Mouse (Mus musculus): ENCODE results near the gene Npr1. TPM values are rescaled to one million over a fixed set of nuclear protein-coding genes. Genes with fewer than 3 reads are reported as not detected.
A peak's percentile ranks its signal among the peaks of the same experiment; 100 is the strongest.

Gene Npr1
- polyA plus RNA-seq, 1 experiment: 25.3 TPM

DNA sequence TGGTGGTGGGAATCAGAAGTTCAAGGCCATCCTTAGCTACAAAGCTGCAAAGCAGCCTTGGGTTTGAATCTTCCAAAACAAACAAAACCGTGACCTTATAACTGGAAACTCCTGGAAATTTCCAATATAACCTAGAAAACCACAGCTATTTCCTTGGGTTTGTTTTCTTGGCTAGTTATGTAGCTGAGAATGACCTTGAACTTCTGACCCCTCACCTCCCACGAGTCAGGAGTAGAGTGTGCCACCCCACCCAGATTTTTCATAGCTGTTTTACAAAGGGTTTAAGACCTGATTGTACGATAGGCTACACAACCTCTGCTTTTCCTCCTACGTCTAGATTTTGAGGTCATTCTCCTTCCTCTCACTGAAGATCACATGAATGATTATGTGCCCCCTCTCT is 28.5 kb downstream of the Npr1 start:
- DNase-seq (ENCODE audit: low spot score): no peak

GRCm38 (mm10) chr3:90434073-90434730 is 31.5 kb downstream of the Npr1 start:
- no peak for DNase-seq (ENCODE audit: low spot score)

GRCm38 (mm10) chr3:90433381-90434020 is 32.2 kb downstream of the Npr1 start, which contains the start of gene Ints3:
Gene Ints3 (minus strand): TSS chr3:90433622.
- peak; percentile 97 for DNase-seq (ENCODE audit: low spot score)

DNA sequence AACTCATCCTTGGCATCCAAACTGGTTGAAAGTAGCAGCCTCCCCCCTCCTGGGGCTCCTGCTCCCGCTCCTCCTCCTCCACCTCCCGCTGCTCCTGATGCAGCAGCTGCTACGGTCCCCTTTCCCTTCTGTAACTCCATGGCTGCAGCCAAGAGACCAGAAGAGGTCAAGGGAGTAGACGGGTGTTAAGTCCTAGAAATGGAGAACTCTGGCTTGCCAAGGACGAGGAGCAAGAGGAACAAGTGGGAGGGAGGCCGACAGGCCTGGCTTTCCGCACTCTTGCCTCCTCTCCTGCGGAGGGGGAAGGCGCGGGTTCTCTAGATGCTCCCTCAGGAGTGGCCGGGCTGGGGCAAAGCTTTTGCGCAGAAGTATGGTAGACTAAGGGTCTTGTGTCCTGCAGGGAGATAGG is 32.9 kb downstream of the Npr1 start:
- DNase-seq (ENCODE audit: low spot score): no peak

DNA sequence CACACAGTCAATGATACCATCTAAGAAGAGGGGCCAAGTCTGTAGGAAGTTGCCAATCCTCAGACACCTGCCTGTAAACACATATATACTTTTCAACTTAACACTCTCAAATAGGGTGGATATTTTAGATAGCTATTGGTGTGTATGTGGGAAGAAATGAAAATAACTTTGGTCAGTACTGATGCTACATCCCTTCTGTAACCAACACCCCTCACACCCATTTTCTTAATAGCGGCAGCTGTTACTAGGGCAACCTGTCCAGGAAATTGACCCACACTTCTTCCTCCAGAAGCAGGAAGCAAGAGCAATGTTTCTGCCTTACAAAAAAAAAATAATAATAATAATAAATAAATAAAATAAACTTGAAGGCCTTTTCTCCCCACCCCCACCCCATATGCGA is 33.3 kb downstream of the Npr1 start:
- DNase-seq (ENCODE audit: low spot score): no peak

- no peak for DNase-seq (ENCODE audit: low spot score)
Measured at GRCm38 (mm10) chr3:90429576-90429975, 36.1 kb downstream of the Npr1 start.

- DNase-seq (ENCODE audit: low spot score): no peak
Measured at GRCm38 (mm10) chr3:90428186-90428585, 37.5 kb downstream of the Npr1 start.

- no peak for DNase-seq (ENCODE audit: low spot score)
Measured at GRCm38 (mm10) chr3:90427574-90427973, 38.1 kb downstream of the Npr1 start.

- no peak for DNase-seq (ENCODE audit: low spot score)
Measured at GRCm38 (mm10) chr3:90425499-90425898, 40.2 kb downstream of the Npr1 start.

GRCm38 (mm10) chr3:90423549-90423948 is 42.1 kb downstream of the Npr1 start:
- no peak for DNase-seq (ENCODE audit: low spot score)

DNA sequence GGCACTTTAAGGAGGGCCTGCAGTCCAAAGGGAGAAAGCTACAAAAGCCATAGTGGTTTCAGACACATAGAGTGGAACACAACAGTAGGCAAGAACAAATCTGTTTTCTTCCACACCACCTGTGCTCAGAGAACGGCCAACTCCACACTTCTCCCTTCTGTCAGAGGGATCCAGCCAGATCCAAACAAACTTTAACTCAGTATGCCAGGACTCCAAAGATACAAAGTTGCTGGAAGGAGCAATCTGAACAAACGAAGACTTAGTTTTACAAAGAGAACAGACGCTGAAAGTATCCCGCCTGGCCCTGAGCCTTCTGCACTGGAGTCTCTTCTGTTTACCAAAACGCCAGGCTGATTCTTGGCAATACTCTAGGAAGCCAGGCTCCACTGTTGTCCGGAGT is 45.0 kb downstream of the Npr1 start:
- DNase-seq (ENCODE audit: low spot score): no peak

GRCm38 (mm10) chr3:90413011-90413396 is 52.7 kb downstream of the Npr1 start:
- DNase-seq (ENCODE audit: low spot score): no peak

DNA sequence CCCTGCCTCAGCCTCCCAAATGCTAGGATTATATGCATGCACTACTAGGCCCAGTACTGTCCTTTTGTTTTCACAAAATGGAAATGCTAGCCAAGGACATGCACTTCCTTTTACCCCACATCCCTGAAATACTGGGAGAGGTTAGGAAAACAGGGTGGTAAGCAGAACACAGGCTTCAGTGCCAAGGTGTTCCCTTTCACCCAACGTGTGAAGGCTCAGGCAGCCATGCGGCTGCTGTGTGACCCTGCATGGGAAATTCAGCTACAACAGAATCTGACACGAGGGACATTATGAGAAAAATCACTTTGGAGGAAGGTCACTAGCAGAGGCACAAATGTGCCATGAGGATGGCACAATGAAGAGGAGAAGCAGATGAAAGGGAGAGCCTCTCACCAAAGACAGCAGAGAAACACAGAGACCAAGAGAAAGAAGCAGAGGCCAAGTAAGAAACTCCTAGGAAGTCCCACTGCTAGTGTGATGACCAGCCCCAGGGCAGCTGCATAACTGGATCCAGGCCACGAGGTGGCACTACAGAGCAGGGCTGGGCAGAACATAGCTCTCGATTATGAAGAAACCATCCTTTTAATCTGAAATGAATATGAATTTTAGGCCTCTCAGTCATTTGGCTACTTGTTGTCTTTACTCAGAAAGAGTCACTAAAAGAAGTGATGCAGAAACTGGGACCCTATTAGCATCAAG is 53.2 kb downstream of the Npr1 start:
- DNase-seq (ENCODE audit: low spot score): peak; percentile 47

- DNase-seq (ENCODE audit: low spot score): no peak
Measured at GRCm38 (mm10) chr3:90408721-90409120, 56.9 kb downstream of the Npr1 start.

DNA sequence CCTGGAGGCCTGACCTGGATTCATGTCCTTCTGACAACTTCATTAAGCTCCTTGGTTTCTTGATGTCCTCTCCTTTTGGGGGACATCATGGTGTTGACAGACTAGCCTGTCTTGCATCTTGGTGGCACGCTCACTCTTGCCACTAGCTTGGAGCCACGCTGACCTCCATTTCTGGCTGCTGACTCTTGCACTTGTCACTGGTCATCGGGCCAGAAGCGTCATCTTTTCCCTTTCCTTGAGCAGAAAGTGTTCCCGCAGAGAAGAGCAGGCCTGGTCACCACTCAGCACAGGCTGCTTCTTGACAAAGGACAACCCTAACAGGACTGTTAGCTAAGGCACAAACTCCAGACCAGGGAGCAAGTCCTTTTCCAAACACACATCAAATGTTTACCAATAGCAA is 59.3 kb downstream of the Npr1 start:
- DNase-seq (ENCODE audit: low spot score): no peak

- no peak for DNase-seq (ENCODE audit: low spot score)
Measured at GRCm38 (mm10) chr3:90404609-90405008, 61.1 kb downstream of the Npr1 start.

DNA sequence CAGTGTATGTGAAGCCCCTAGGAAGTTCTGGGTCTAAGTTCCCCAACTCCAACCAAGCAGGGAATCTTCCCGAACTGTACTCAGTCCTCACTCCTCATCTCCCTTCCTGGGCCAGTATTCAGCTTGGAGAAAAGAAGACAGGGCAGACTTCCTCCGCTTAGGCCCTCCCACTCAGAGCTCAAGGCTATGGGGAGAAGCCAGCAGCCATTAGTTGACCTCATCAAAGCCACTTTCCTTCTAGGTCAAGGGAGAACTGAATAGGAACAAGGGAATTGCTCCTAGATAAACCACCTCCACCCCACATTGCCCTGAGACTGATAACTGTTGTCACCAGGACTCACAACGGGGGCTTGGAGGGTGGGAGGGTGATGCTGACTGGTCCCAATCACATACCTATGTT is 61.5 kb downstream of the Npr1 start:
- DNase-seq (ENCODE audit: low spot score): no peak

GRCm38 (mm10) chr3:90400993-90401392 is 64.7 kb downstream of the Npr1 start:
- no peak for DNase-seq (ENCODE audit: low spot score)

Other genes starting within 250 kb of the Npr1 start
- 64.2 and 81.2 TPM in 2 replicates for gene Jtb, start 234.3 kb downstream of the Npr1 start, polyA plus RNA-seq (2012; rRNA removed)
- gene Creb3l4, start 222.4 kb downstream of the Npr1 start, polyA plus RNA-seq (2012; rRNA removed): 1.7 and 2.0 TPM in 2 replicates
- 55.0 and 79.5 TPM in 2 replicates for gene Slc39a1, start 217.7 kb downstream of the Npr1 start, polyA plus RNA-seq (2012; rRNA removed)
- gene Crtc2, start 211.7 kb downstream of the Npr1 start, polyA plus RNA-seq (2012; rRNA removed): 23.7 and 35.6 TPM in 2 replicates
- gene Dennd4b, start 200.7 kb downstream of the Npr1 start, polyA plus RNA-seq (2012; rRNA removed): 15.0 and 15.4 TPM in 2 replicates
- 14.7 and 23.9 TPM in 2 replicates for gene Gatad2b, start 172.7 kb downstream of the Npr1 start, polyA plus RNA-seq (2012; rRNA removed)
- gene Slc27a3, start 75.9 kb downstream of the Npr1 start, polyA plus RNA-seq (2012; rRNA removed): 9.2 and 11.0 TPM in 2 replicates
- 24.8 and 26.4 TPM in 2 replicates for gene Ints3, start 32.2 kb downstream of the Npr1 start, polyA plus RNA-seq (2012; rRNA removed)
- gene Ilf2, start 10.3 kb upstream of the Npr1 start, polyA plus RNA-seq (2012; rRNA removed): 44.4 and 48.2 TPM in 2 replicates
- gene Snapin, start 25.2 kb upstream of the Npr1 start, polyA plus RNA-seq (2012; rRNA removed): 88.2 and 107 TPM in 2 replicates
- gene Chtop, start 43.6 kb upstream of the Npr1 start, polyA plus RNA-seq (2012; rRNA removed): 98.1 and 103 TPM in 2 replicates
- 592 and 865 TPM in 2 replicates for gene S100a1, start 48.5 kb upstream of the Npr1 start, polyA plus RNA-seq (2012; rRNA removed)
- 86.1 and 86.3 TPM in 2 replicates for gene S100a13, start 48.6 kb upstream of the Npr1 start, polyA plus RNA-seq (2012; rRNA removed)
- 70.1 and 94.3 TPM in 2 replicates for gene S100a14, start 61.0 kb upstream of the Npr1 start, polyA plus RNA-seq (2012; rRNA removed)
- 151 and 159 TPM in 2 replicates for gene S100a16, start 71.4 kb upstream of the Npr1 start, polyA plus RNA-seq (2012; rRNA removed)
- gene S100a3, start 94.7 kb upstream of the Npr1 start, polyA plus RNA-seq (2012; rRNA removed): 3.3 and 4.7 TPM in 2 replicates
- gene S100a2, start 124.4 kb upstream of the Npr1 start, polyA plus RNA-seq (2012; rRNA removed): not detected in 2 replicates
- 0.41 and 0.81 TPM in 2 replicates for gene Gm42674, start 136.0 kb upstream of the Npr1 start, polyA plus RNA-seq (2012; rRNA removed)
- gene S100a4, start 137.9 kb upstream of the Npr1 start, polyA plus RNA-seq (2012; rRNA removed): 263 and 329 TPM in 2 replicates
- 9.8 and 10.2 TPM in 2 replicates for gene S100a5, start 142.7 kb upstream of the Npr1 start, polyA plus RNA-seq (2012; rRNA removed)
- 3,944 and 6,594 TPM in 2 replicates for gene S100a6, start 147.0 kb upstream of the Npr1 start, polyA plus RNA-seq (2012; rRNA removed)
- gene S100a7a, start 188.2 kb upstream of the Npr1 start, polyA plus RNA-seq (2012; rRNA removed): 4.6 and 6.6 TPM in 2 replicates
- 0.45 and 1.0 TPM in 2 replicates for gene S100a8, start 203.1 kb upstream of the Npr1 start, polyA plus RNA-seq (2012; rRNA removed)
- 0.15 and 0.71 TPM in 2 replicates for gene S100a9, start 229.9 kb upstream of the Npr1 start, polyA plus RNA-seq (2012; rRNA removed)

All from urinary bladder, adult 2 months (tissue).